Mouse (Mus musculus) heart, embryonic 13.5 days (tissue): ENCODE data around the gene Ppm1n. TPM values are rescaled to one million over a fixed set of nuclear protein-coding genes. Genes with fewer than 3 reads are reported as not detected.

ENCODE experiments used
- ATAC-seq: fragments of 200-750 bp; cut with Nextera tagmentation; 2 replicates; pipeline ENCODE4 v1.8.0; 2017; ENCODE audit warnings: moderate TSS enrichment; ENCODE audit not compliant: insufficient number of reproducible peaks, low FRiP score, low TSS enrichment; ENCODE audit errors: extremely low read depth
- H3K27ac ChIP-seq: fragments of 300-500 bp; sonication (generic); replicated peaks from 2 replicates; pipeline ENCODE4 v1.5.1; 2015; ENCODE audit warnings: moderate library complexity, mild to moderate bottlenecking, inconsistent platforms
- H3K27me3 ChIP-seq: fragments of 300-500 bp; sonication (generic); replicated peaks from 2 replicates; pipeline ENCODE4 v1.6.1; 2015; ENCODE audit warnings: mild to moderate bottlenecking, inconsistent platforms
- H3K36me3 ChIP-seq: fragments of 300-500 bp; sonication (generic); 2 replicates; pipeline ENCODE4 v1.6.1; 2015; ENCODE audit warnings: mild to moderate bottlenecking, inconsistent platforms
- H3K4me1 ChIP-seq: fragments of 300-500 bp; sonication (generic); 2 replicates; pipeline ENCODE4 v1.6.1; 2015; ENCODE audit warnings: inconsistent platforms
- H3K4me2 ChIP-seq: fragments of 300-500 bp; sonication (generic); 2 replicates; pipeline ENCODE4 v1.6.1; 2015; ENCODE audit warnings: inconsistent platforms, mild to moderate bottlenecking, moderate library complexity
- H3K4me3 ChIP-seq: fragments of 300-500 bp; sonication (generic); 2 replicates; pipeline ENCODE4 v1.5.1; 2015; ENCODE audit warnings: moderate library complexity, mild to moderate bottlenecking, inconsistent platforms
- H3K9ac ChIP-seq: fragments of 300-500 bp; sonication (generic); 2 replicates; pipeline ENCODE4 v1.6.1; 2015; ENCODE audit warnings: inconsistent platforms, mild to moderate bottlenecking, moderate library complexity
- H3K9me3 ChIP-seq: fragments of 300-500 bp; sonication (generic); 2 replicates; pipeline ENCODE4 v1.6.1; 2016; ENCODE audit warnings: inconsistent platforms
- WGBS: fragments of 180-500 bp; shearing (Covaris S2); methylation state at CpG from one replicate; pipeline ENCODE4 v1.1.7; 2015; ENCODE audit warnings: mixed read lengths; 5-methylcytosine and 5-hydroxymethylcytosine counted together
- polyA plus RNA-seq: library from polyadenylated mRNA; unstranded; fragments of >200 nt; fragmentation: Nextera tagmentation; extraction: Ambion mirVana; gene quantifications from 2 replicates; pipeline ENCODE4 v1.2.1, GENCODE M21; 2015

Ppm1n gene
- polyA plus RNA-seq, 1 experiment from 2014 or later, result not detected

GRCm38 (mm10) chr7:19227883-19228792, 51.7 kb downstream of the Ppm1n start, which contains the start of gene Opa3:
Gene Opa3 (plus strand): TSS chr7:19228334.
- Histone ChIP-seq H3K9ac (peak within 1 kb of the TSS; percentile 91), H3K27me3 (no peaks in the 10 kb centered on the region), H3K27ac (peak within 1 kb of the TSS; percentile 100), H3K9me3 (no peaks in the 10 kb centered on the region), H3K4me3 (peak within 1 kb of the TSS; percentile 59), H3K36me3 (peaks cover 27% of the 10 kb centered on the region), H3K4me2 (peak within 1 kb of the TSS; percentile 76), H3K4me1 (peaks cover 34% of the 10 kb centered on the region)
- WGBS, result under 1% methylated on average over 88 of the region's 91 CpGs
- ATAC-seq, result peak; percentile 92

DNA sequence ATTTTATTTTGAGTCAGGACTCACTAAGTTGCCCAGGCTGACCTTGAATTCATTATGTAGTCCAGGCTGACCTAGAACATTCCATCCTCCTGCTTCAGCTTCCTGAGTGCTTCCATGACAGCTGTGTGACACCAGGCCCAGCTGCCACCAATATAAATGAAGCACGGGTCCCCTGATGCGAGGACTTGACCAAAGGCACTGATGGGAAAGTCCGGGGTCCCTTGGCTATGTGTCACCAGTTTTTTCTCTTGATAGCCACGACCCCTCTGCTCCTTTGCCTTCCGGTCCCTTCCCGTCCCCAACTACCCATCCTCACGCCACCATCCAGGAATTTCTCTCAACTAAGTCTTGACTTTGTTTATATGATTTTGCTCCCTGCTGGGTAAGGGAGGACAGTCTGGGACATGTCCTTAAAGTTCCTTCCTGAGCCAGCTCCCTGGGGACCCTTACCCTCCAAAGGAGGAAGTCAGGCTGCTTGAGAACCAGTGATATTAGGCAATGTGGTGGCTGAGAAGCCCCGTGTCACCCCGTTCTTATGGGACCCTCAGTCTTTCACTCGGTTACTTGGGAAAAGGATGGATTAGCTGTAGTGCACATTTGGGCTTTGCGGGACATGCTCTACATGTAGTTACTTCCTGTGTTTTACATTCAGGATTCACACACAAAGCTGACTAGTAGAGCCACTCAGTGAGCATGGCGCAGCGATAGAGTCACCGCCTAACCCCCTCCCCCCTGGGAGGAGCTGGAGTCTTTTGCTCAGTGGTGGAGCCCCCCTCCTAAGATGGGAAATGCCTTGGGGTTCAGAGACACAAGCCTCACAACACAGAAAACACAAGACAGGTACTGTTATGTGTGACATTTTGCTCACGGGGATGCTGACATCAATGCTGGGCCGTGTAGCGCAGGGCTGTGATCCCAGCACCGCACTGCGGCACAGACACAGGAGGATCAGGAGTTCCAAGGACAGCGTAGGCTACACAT, 52.8 kb downstream of the Ppm1n start:
- no peaks in the 10 kb centered on the region for H3K27me3 ChIP-seq
- H3K36me3 ChIP-seq, result peaks cover 23% of the 10 kb centered on the region
- peaks cover 27% of the 10 kb centered on the region for H3K4me1 ChIP-seq
- ATAC-seq, result no peak
- peak overlapping the region; percentile 85 for H3K9ac ChIP-seq
- H3K4me2 ChIP-seq, result peak overlapping the region; percentile 76
- no peaks in the 10 kb centered on the region for H3K9me3 ChIP-seq
- H3K4me3 ChIP-seq, result peak overlapping the region; percentile 59
- H3K27ac ChIP-seq, result peak overlapping the region; percentile 100
- 16% methylated on average over 20 of the region's 20 CpGs for WGBS

Other genes with a start within 250 kb of the Ppm1n start
- gene Rsph6a, start 225.4 kb downstream of the Ppm1n start, polyA plus RNA-seq, result not detected in 2 replicates
- gene Dmwd, start 203.8 kb downstream of the Ppm1n start, polyA plus RNA-seq, result 11.3 and 13.9 TPM in 2 replicates
- gene Dmpk, start 196.2 kb downstream of the Ppm1n start, polyA plus RNA-seq, result 19.3 and 20.0 TPM in 2 replicates
- gene Six5, start 185.5 kb downstream of the Ppm1n start, polyA plus RNA-seq, result 5.9 and 6.0 TPM in 2 replicates
- 1.2 and 2.1 TPM in 2 replicates for gene Gm4969, start 161.7 kb downstream of the Ppm1n start, polyA plus RNA-seq
- 8.0 and 8.6 TPM in 2 replicates for gene Fbxo46, start 160.2 kb downstream of the Ppm1n start, polyA plus RNA-seq
- 9.5 and 9.7 TPM in 2 replicates for gene Qpctl, start 130.8 kb downstream of the Ppm1n start, polyA plus RNA-seq
- 107 and 113 TPM in 2 replicates for gene Snrpd2, start 130.3 kb downstream of the Ppm1n start, polyA plus RNA-seq
- 9.9 and 14.6 TPM in 2 replicates for gene Gipr, start 113.9 kb downstream of the Ppm1n start, polyA plus RNA-seq
- gene Eml2, start 103.6 kb downstream of the Ppm1n start, polyA plus RNA-seq, result 15.8 and 20.6 TPM in 2 replicates
- 1.7 and 1.8 TPM in 2 replicates for gene Gpr4, start 67.5 kb downstream of the Ppm1n start, polyA plus RNA-seq
- gene Opa3, start 51.7 kb downstream of the Ppm1n start, polyA plus RNA-seq, result 35.2 and 38.4 TPM in 2 replicates
- 81.2 and 81.7 TPM in 2 replicates for gene Vasp, start 8.2 kb downstream of the Ppm1n start, polyA plus RNA-seq
- 26.1 and 29.3 TPM in 2 replicates for gene Rtn2, start 2.6 kb upstream of the Ppm1n start, polyA plus RNA-seq
- gene Fosb, start 30.0 kb upstream of the Ppm1n start, polyA plus RNA-seq, result 0.14 and 0.16 TPM in 2 replicates
- gene Ercc1, start 64.7 kb upstream of the Ppm1n start, polyA plus RNA-seq, result 62.6 and 62.7 TPM in 2 replicates
- 17.4 and 19.8 TPM in 2 replicates for gene Cd3eap, start 79.4 kb upstream of the Ppm1n start, polyA plus RNA-seq
- gene Ppp1r13l, start 79.7 kb upstream of the Ppm1n start, polyA plus RNA-seq, result 12.8 and 13.0 TPM in 2 replicates
- 11.8 and 12.2 TPM in 2 replicates for gene Ercc2, start 101.9 kb upstream of the Ppm1n start, polyA plus RNA-seq
- gene Klc3, start 124.0 kb upstream of the Ppm1n start, polyA plus RNA-seq, result 4.8 and 5.5 TPM in 2 replicates
- 284 and 345 TPM in 2 replicates for gene Ckm, start 124.7 kb upstream of the Ppm1n start, polyA plus RNA-seq
- gene Mark4, start 178.8 kb upstream of the Ppm1n start, polyA plus RNA-seq, result 6.5 and 7.5 TPM in 2 replicates
- gene Exoc3l2, start 183.3 kb upstream of the Ppm1n start, polyA plus RNA-seq, result 1.1 and 1.2 TPM in 2 replicates
- 1.5 TPM in 2 replicates for gene Bloc1s3, start 228.3 kb upstream of the Ppm1n start, polyA plus RNA-seq
- 71.4 and 77.4 TPM in 2 replicates for gene Trappc6a, start 228.3 kb upstream of the Ppm1n start, polyA plus RNA-seq
- 0.06 TPM in 1 of 2 replicates, not detected in the other for gene Nkpd1, start 237.8 kb upstream of the Ppm1n start, polyA plus RNA-seq